Mouse (Mus musculus) midbrain, embryonic 16.5 days (tissue): ENCODE data around the gene Mxra8. TPM values are rescaled to one million over a fixed set of nuclear protein-coding genes. Genes with fewer than 3 reads are reported as not detected.

Experiments
- ATAC-seq: fragments of 200-750 bp; cut with Nextera tagmentation; 2 replicates; pipeline ENCODE4 v1.8.0; 2017; ENCODE audit warnings: moderate TSS enrichment
- H3K27ac ChIP-seq: fragments of 300-500 bp; sonication (generic); 2 replicates; pipeline ENCODE4 v1.5.1; 2014; ENCODE audit warnings: mild to moderate bottlenecking, low read length, mixed read lengths
- H3K27me3 ChIP-seq: fragments of 300-500 bp; sonication (generic); 2 replicates; pipeline ENCODE4 v1.6.1; 2014; ENCODE audit warnings: low read depth, low read length, mixed read lengths; ENCODE audit not compliant: control insufficient read depth, insufficient read depth
- H3K36me3 ChIP-seq: fragments of 300-500 bp; sonication (generic); 2 replicates; pipeline ENCODE4 v1.6.1; 2014; ENCODE audit warnings: mild to moderate bottlenecking, low read length, moderate library complexity, mixed read lengths; ENCODE audit not compliant: control insufficient read depth, insufficient read depth
- H3K4me1 ChIP-seq: fragments of 300-500 bp; sonication (generic); 2 replicates; pipeline ENCODE4 v1.6.1; 2014; ENCODE audit warnings: mild to moderate bottlenecking, low read length, mixed read lengths; ENCODE audit not compliant: control insufficient read depth, insufficient read depth
- H3K4me2 ChIP-seq: fragments of 300-500 bp; sonication (generic); 2 replicates; pipeline ENCODE4 v1.6.1; 2014; ENCODE audit warnings: mild to moderate bottlenecking, low read length, mixed read lengths
- H3K4me3 ChIP-seq: fragments of 300-500 bp; sonication (generic); 2 replicates; pipeline ENCODE4 v1.5.1; 2014; ENCODE audit warnings: low read depth, mild to moderate bottlenecking, low read length, moderate library complexity, mixed read lengths
- H3K9ac ChIP-seq: fragments of 300-500 bp; sonication (generic); 2 replicates; pipeline ENCODE4 v1.6.1; 2014; ENCODE audit warnings: low read depth, low read length, mixed read lengths
- H3K9me3 ChIP-seq: fragments of 300-500 bp; sonication (generic); replicated peaks from 2 replicates; pipeline ENCODE4 v1.6.1; 2014; ENCODE audit warnings: mild to moderate bottlenecking, low read length, mixed read lengths; ENCODE audit not compliant: control insufficient read depth, poor library complexity, severe bottlenecking
- WGBS: fragments of 180-500 bp; shearing (Covaris S2); extraction: QIAGEN DNeasy Blood & Tissue Kit; methylation state at CpG from one replicate; pipeline ENCODE4 v1.1.7; 2014; 5-methylcytosine and 5-hydroxymethylcytosine counted together
- polyA plus RNA-seq: library from polyadenylated mRNA; unstranded; fragments of >200 nt; fragmentation: Nextera tagmentation; extraction: Ambion mirVana; gene quantifications from 2 replicates; pipeline ENCODE4 v1.2.1, GENCODE M21; 2015

The Mxra8 gene
- polyA plus RNA-seq, 1 experiment from 2014 or later: 16.9 TPM

DNA sequence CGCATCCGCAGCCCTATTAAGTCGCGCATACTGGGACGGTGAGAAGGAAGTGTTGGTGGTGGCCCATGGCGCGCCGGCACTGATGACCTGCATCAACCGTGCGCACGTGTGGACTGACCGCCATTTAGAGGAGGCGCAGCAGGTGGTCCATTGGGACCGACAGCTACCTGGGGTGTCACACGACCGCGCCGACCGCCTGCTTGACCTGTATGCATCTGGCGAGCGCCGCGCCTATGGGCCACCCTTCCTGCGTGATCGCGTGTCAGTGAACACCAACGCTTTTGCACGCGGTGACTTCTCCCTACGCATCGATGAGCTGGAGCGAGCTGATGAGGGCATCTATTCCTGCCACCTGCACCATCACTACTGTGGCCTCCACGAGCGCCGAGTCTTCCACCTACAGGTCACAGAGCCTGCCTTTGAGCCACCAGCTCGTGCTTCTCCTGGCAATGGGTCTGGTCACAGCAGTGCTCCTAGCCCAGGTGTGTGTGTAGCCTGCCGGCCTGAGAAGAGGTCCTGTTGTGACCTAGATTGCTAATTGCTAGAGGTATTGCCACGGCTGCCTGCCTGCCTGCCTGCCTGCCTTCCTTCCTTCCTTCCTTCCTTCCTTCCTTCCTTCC lies 2.3 kb downstream of the Mxra8 start:
- Histone ChIP-seq H3K9me3 (no peaks in the 10 kb centered on the region), H3K9ac (no peak overlapping the region), H3K27me3 (peaks cover 14% of the 10 kb centered on the region), H3K4me1 (peaks cover 12% of the 10 kb centered on the region), H3K4me3 (no peak overlapping the region), H3K4me2 (peak overlapping the region; percentile 53; the same call in 1 of the 2 replicates), H3K36me3 (no peaks in the 10 kb centered on the region), H3K27ac (no peak overlapping the region)
- ATAC-seq: no peak
- WGBS: 39% methylated on average over 38 of the region's 38 CpGs

DNA sequence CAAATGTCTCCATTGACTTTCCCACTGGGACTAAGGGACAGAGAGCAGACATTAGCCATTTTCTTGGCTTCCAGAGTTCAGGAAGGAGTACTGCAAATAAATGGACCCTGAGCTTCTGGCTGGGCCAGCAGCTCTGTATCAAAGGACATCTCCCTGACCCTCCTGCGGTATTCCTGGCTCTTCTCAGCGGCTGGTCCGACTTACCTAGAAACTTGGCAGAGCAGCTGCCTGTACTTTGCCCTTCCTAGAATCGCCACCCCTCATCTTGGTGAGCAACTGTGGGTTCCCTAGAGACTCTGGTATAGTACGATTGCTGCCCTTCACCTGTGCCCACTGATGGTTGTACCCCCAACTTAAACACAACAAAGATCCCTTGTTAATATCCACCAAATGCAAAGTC lies 3.8 kb downstream of the Mxra8 start:
- no peak overlapping the region for H3K9ac ChIP-seq
- no peak overlapping the region for H3K4me2 ChIP-seq
- no peaks in the 10 kb centered on the region for H3K36me3 ChIP-seq
- ATAC-seq: no peak
- H3K9me3 ChIP-seq: no peaks in the 10 kb centered on the region
- peaks cover 14% of the 10 kb centered on the region for H3K27me3 ChIP-seq
- no peak overlapping the region for H3K27ac ChIP-seq
- peaks cover 15% of the 10 kb centered on the region for H3K4me1 ChIP-seq
- H3K4me3 ChIP-seq: no peak overlapping the region
- 87% methylated on average over 5 of the region's 5 CpGs for WGBS

DNA sequence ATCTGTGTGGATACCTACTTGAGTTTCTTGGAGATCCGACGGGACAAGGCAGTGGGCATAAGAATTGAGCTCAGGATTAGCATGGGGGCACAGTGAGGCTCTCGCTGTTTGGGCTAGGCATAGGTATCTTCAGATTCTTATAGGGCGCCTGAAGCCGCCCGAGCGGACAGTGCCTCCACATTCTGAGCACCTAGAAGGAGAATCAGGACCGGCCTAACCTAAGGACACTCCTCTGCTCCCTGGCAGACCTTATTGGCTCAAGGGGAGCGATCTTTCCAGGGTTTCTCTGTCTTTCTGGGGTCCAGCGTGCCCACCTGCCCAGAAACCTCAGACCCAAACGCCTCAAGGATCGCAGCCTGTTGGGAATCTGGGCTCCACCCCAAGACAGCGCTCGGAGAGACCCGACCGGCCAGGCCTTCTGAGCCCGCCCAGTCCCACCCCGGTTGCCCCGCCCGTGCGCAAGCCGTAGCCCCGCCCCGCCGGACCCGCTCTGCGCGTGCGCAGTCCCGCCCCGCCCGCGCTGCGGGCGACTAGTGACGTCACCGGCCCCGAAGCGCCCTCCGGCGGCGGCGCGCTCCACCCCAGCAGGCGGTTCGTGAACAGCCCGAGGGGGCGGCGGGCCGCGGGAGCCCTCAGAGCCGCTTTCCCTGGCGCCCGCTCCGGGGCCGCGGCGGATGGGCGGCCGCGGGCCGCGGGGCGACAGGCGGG lies 7.5 kb downstream of the Mxra8 start, which contains the start of gene Dvl1:
TSS of gene Dvl1 (plus strand) at position 532 of the 708 bp plus-strand sequence.
- peaks cover 33% of the 10 kb centered on the region for H3K4me1 ChIP-seq
- no peaks in the 10 kb centered on the region for H3K36me3 ChIP-seq
- H3K9me3 ChIP-seq: no peaks in the 10 kb centered on the region
- peak within 1 kb of the TSS; percentile 85 for H3K27ac ChIP-seq
- no peaks in the 10 kb centered on the region for H3K27me3 ChIP-seq
- H3K4me3 ChIP-seq: peak within 1 kb of the TSS; percentile 79
- 2% methylated on average over 43 of the region's 65 CpGs for WGBS
- H3K4me2 ChIP-seq: peak within 1 kb of the TSS; percentile 95
- H3K9ac ChIP-seq: peak within 1 kb of the TSS; percentile 88
- ATAC-seq: peak; percentile 89

DNA sequence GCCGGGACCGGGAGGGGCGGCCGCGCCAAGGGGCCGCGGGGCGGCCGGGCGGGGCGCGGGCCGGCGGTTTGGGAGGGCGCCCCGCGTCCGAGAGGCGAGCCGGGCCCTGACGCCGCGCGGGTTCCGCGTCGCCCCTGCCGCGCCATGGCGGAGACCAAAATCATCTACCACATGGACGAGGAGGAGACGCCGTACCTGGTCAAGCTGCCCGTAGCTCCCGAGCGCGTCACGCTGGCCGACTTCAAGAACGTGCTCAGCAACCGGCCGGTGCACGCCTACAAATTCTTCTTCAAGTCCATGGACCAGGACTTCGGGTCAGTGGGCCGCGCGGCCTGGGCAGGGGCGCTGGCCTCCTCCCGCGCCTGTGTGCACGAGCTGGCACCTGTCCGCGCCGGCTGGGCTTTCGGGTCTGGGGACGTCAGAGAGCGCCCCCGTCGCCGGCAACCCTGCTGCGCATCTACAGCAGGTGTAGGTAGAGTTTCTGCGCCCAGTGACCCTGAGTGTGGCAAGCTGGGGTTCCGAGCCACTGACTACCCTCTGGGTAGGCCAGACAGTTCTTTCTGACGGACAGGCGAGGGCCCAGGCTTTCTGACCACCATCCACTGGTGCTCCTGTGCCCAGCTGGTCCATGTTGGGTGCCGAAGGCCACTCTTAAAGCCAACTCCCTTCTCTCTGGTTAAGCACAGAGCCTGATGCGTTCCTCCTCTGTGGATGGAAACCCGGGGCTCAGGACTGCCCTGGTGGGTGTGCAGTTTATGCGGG lies 8.3 kb downstream of the Mxra8 start:
- peak overlapping the region; percentile 79 for H3K4me3 ChIP-seq
- H3K27me3 ChIP-seq: no peaks in the 10 kb centered on the region
- H3K9ac ChIP-seq: peak overlapping the region; percentile 88
- peak; percentile 61 for ATAC-seq
- H3K9me3 ChIP-seq: no peaks in the 10 kb centered on the region
- H3K4me1 ChIP-seq: peaks cover 33% of the 10 kb centered on the region
- no peaks in the 10 kb centered on the region for H3K36me3 ChIP-seq
- peak overlapping the region; percentile 85 for H3K27ac ChIP-seq
- H3K4me2 ChIP-seq: peak overlapping the region; percentile 95
- WGBS: 1% methylated on average over 47 of the region's 69 CpGs

DNA sequence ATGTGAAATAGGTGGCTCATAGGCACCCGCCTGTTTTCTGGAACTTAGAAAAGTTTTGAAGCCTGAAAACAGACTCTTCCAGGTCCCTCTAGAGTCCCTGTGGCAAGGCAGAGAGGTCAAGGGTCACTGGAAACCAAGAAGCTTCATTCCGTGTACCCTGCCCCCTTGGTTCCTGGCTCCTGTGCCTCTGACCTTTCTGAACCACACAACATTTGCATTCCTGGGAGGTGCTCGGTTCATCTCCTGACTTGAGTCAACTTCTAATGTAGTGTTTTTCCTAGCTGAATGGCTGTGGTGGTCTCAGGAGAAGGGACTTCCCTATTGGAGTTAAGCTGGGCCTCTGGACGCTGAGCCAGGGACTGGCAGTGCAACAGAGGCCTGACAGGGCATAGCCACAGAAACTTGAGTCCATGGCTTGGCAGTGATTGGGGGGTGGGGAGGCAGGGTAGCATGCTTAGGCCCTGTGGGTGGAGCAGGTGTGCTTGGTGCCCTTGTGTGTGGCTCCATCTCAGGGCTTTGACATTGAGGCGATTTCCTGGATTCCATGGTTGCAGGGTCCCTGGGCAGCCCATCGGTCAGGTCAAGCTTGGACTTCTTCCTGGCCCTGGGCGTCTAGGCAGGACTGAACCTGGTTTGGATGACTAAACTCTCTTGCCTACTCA lies 9.1 kb downstream of the Mxra8 start:
- peaks cover 33% of the 10 kb centered on the region for H3K4me1 ChIP-seq
- WGBS: 60% methylated on average over 7 of the region's 7 CpGs

DNA sequence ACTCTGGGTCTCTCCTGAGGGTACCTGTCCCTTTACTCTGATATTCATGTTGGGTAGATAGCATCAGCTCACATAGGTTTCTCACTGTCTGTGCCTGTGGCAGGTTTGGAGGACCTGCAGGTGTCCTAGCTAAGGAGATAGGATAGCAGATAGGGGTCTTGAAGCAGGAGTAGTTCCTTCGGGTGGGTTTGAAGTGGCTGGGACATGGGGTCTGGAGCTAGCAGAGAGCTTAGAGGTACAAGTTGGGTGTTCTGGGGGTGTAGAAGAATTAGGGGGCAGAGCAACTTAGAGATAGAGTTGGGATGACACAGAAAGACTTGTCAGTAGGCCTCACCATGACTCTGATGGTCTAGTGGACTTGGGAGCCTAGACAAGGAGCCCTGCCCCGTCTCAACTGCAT lies 9.9 kb downstream of the Mxra8 start:
- Histone ChIP-seq H3K27ac (no peak overlapping the region), H3K27me3 (no peaks in the 10 kb centered on the region), H3K36me3 (no peaks in the 10 kb centered on the region), H3K4me1 (peaks cover 33% of the 10 kb centered on the region), H3K4me2 (peak overlapping the region; percentile 95), H3K4me3 (no peak overlapping the region), H3K9me3 (no peaks in the 10 kb centered on the region), H3K9ac (no peak overlapping the region)
- 94% methylated on average over 2 of the region's 2 CpGs for WGBS
- ATAC-seq: no peak

More for the DNA sequence above, 9.1 kb downstream of the Mxra8 start:
- H3K27me3 ChIP-seq: no peaks in the 10 kb centered on the region
- no peak for ATAC-seq
- peak overlapping the region; percentile 88 for H3K9ac ChIP-seq
- H3K9me3 ChIP-seq: no peaks in the 10 kb centered on the region
- H3K36me3 ChIP-seq: no peaks in the 10 kb centered on the region
- H3K4me2 ChIP-seq: peak overlapping the region; percentile 95
- no peak overlapping the region for H3K27ac ChIP-seq
- H3K4me3 ChIP-seq: peak overlapping the region; percentile 79

DNA sequence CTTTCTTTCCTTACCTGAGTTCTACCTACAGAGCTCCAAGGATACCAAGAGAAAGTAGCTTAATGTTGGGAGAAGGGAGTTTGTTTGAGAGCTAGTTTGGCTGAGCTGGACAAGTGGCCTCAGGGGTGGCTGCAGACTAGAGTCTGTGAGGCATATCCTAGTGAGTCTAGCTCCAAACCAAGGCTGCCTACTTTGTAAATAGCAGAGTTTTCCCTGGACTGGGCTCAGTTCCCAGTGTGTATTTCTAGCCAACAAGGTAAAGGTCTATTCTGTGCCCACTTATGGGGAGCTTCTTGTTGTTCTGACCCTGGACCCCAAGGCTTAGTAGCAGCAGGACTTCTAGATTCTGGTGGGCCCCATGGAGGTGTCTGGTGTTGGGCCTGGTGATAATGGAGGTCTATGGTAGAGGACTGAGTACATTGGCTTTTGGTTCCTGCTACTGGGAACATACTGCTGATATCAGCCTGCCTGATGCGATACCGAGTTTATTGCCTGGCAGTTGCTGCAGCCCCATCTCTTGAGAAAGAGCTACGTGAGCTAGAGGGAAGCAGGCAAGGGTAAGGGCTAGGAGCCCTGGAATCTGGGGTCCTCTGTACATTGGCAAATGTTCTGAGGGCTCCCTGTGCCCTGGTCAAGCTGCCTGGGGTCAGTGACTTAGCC lies 10.4 kb downstream of the Mxra8 start:
- peak overlapping the region; percentile 5; the same call in 1 of the 2 replicates for H3K4me2 ChIP-seq
- no peak for ATAC-seq
- H3K4me1 ChIP-seq: peaks cover 33% of the 10 kb centered on the region
- WGBS: 93% methylated on average over 3 of the region's 3 CpGs
- no peak overlapping the region for H3K9ac ChIP-seq
- no peak overlapping the region for H3K27ac ChIP-seq
- H3K9me3 ChIP-seq: no peaks in the 10 kb centered on the region
- H3K4me3 ChIP-seq: no peak overlapping the region
- H3K36me3 ChIP-seq: peaks cover 5% of the 10 kb centered on the region; the same call in 1 of the 2 replicates
- no peaks in the 10 kb centered on the region for H3K27me3 ChIP-seq

DNA sequence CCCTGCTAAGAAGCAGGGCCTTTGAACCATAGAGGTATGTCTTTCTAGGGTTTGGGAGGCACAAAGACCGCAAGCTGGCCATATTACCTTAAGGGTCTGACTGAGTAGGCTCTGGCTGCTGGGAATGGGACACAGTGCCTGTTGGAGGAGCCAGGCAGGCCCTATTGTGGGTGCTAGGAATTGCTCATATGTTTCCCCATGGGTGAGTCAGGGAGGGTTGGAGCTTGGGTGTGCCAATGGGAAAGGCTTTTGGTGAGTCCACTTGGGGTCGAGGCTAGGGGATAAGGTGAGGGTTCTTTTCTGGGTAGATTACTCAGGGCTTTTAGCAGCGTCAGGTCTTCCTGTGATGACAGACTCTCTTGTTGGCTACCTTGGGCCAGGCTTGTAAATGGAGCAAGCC lies 11.9 kb downstream of the Mxra8 start:
- Histone ChIP-seq H3K27me3 (no peaks in the 10 kb centered on the region), H3K4me3 (no peak overlapping the region), H3K4me1 (peaks cover 32% of the 10 kb centered on the region), H3K36me3 (peaks cover 19% of the 10 kb centered on the region), H3K4me2 (no peak overlapping the region), H3K27ac (no peak overlapping the region), H3K9me3 (no peaks in the 10 kb centered on the region), H3K9ac (no peak overlapping the region)
- ATAC-seq: no peak
- WGBS: 95% methylated on average over 3 of the region's 3 CpGs
